Mouse (Mus musculus): Measurements from ENCODE around the gene Timeless.

GRCm38 (mm10) chr10:128194024-128194550, 37.8 kb upstream of the Timeless start, which contains the start of gene Gls2:
- TF ChIP-seq POLR2A (IDR thresholded peaks at IDR 0.05; ENCODE audit: extremely low read depth, insufficient read depth, low read length) (peak; percentile 80; the same call in 1 of the 2 replicates), CTCF (IDR thresholded peaks at IDR 0.05; ENCODE audit: low read depth, low read length) (no peak)

All from liver, adult 2 months (tissue).